Mouse (Mus musculus) heart, postnatal 0 days (tissue): ENCODE data around the gene Slc25a41.

Experiments
- CTCF ChIP-seq: IDR thresholded peaks from 2 replicates; pipeline ENCODE4 v1.5.1; 2016; ENCODE audit warnings: antibody characterized with exemption, control low read depth, low read depth
- EP300 ChIP-seq: IDR thresholded peaks from 2 replicates; pipeline ENCODE4 v1.6.1; 2016; ENCODE audit warnings: antibody characterized with exemption, low read depth

GRCm38 (mm10) chr17:57058891-57059485, 17.5 kb upstream of the Slc25a41 start, which contains the start of gene Crb3:
- no peak for TF ChIP-seq CTCF
- TF ChIP-seq EP300 = no peak
